Mouse (Mus musculus): ENCODE results near the gene Zmiz2.
A peak's percentile ranks its signal among the peaks of the same experiment; 100 is the strongest.
"Not testable (repeated sequence)": the region's sequence is repeated elsewhere in the genome, so short reads cannot be mapped to it uniquely, and the experiment has no call there.

Zmiz2 gene

GRCm38 (mm10) chr11:6395565-6395964 lies 6.7 kb downstream of the Zmiz2 start:
- DNase-seq (ENCODE audit: low spot score in 2 of 2), result no peak

GRCm38 (mm10) chr11:6398141-6398540 lies 9.3 kb downstream of the Zmiz2 start:
- no peak for DNase-seq (ENCODE audit: low spot score in 2 of 2)

- peak in 1 of 2 experiments; percentile 60 for DNase-seq (ENCODE audit: low spot score in 2 of 2)
Observed at GRCm38 (mm10) chr11:6402515-6403510, 13.9 kb downstream of the Zmiz2 start.

GRCm38 (mm10) chr11:6403830-6404405 lies 15.0 kb downstream of the Zmiz2 start:
- no peak for DNase-seq (ENCODE audit: low spot score in 2 of 2)

GRCm38 (mm10) chr11:6404699-6405566 lies 16.1 kb downstream of the Zmiz2 start:
- no peak for DNase-seq (ENCODE audit: low spot score in 2 of 2)

- no peak for DNase-seq (ENCODE audit: low spot score in 2 of 2)
Observed at GRCm38 (mm10) chr11:6405591-6406081, 16.8 kb downstream of the Zmiz2 start.

- DNase-seq (ENCODE audit: low spot score in 2 of 2), result peak; percentile 55 to 71
Observed at GRCm38 (mm10) chr11:6406251-6407161, 17.6 kb downstream of the Zmiz2 start.

GRCm38 (mm10) chr11:6407162-6407621 lies 18.3 kb downstream of the Zmiz2 start:
- DNase-seq (ENCODE audit: low spot score in 2 of 2), result no peak

- no peak for DNase-seq (ENCODE audit: low spot score in 2 of 2)
Observed at GRCm38 (mm10) chr11:6410050-6410602, 21.3 kb downstream of the Zmiz2 start.

- DNase-seq (ENCODE audit: low spot score in 2 of 2), result not testable (repeated sequence)
Observed at GRCm38 (mm10) chr11:6410755-6411154, 21.9 kb downstream of the Zmiz2 start.

GRCm38 (mm10) chr11:6411684-6412083 lies 22.8 kb downstream of the Zmiz2 start:
- peak in 1 of 2 experiments; percentile 79 for DNase-seq (ENCODE audit: low spot score in 2 of 2)

GRCm38 (mm10) chr11:6413264-6413663 lies 24.4 kb downstream of the Zmiz2 start:
- DNase-seq (ENCODE audit: low spot score in 2 of 2), result no peak

GRCm38 (mm10) chr11:6414751-6415550 lies 26.1 kb downstream of the Zmiz2 start, which contains the start of gene Ppia:
Ppia (plus strand) TSS chr11:6415443.
- no peak for DNase-seq (ENCODE audit: low spot score in 2 of 2)

GRCm38 (mm10) chr11:6415551-6416404 lies 26.9 kb downstream of the Zmiz2 start:
- DNase-seq (ENCODE audit: low spot score in 2 of 2), result peak; percentile 96 to 100

- DNase-seq (ENCODE audit: low spot score in 2 of 2), result peak; percentile 72 to 84
Observed at GRCm38 (mm10) chr11:6416405-6417034, 27.6 kb downstream of the Zmiz2 start.

GRCm38 (mm10) chr11:6417069-6417468 lies 28.2 kb downstream of the Zmiz2 start:
- DNase-seq (ENCODE audit: low spot score in 2 of 2), result no peak

- no peak for DNase-seq (ENCODE audit: low spot score in 2 of 2)
Observed at GRCm38 (mm10) chr11:6417490-6417889, 28.6 kb downstream of the Zmiz2 start.

GRCm38 (mm10) chr11:6418751-6419150 lies 29.9 kb downstream of the Zmiz2 start:
- no peak for DNase-seq (ENCODE audit: low spot score in 2 of 2)

All from urinary bladder, adult 18-20 months (tissue).